Mouse (Mus musculus): ENCODE results near the gene St6galnac1.

- TF ChIP-seq POLR2A (IDR thresholded peaks at IDR 0.05; ENCODE audit: borderline replicate concordance, insufficient read depth, low read length) (no peak), CTCF (IDR thresholded peaks at IDR 0.05; ENCODE audit: borderline replicate concordance, insufficient read depth, low read depth, low read length) (no peak)
These were observed 25.6 kb downstream of the St6galnac1 start for GRCm38 (mm10) chr11:116749733-116750132.
